Mouse (Mus musculus) midbrain, embryonic 16.5 days (tissue): Measurements from ENCODE around the gene Ethe1. TPM values are rescaled to one million over a fixed set of nuclear protein-coding genes. Genes with fewer than 3 reads are reported as not detected.
A peak's percentile ranks its signal among the peaks of the same experiment; 100 is the strongest.

Experiments used
- ATAC-seq: fragments of 200-750 bp; cut with Nextera tagmentation; 2 replicates; pipeline ENCODE4 v1.8.0; 2017; ENCODE audit warnings: moderate TSS enrichment
- H3K27ac ChIP-seq: fragments of 300-500 bp; sonication (generic); 2 replicates; pipeline ENCODE4 v1.5.1; 2014; ENCODE audit warnings: mild to moderate bottlenecking, low read length, mixed read lengths
- H3K27me3 ChIP-seq: fragments of 300-500 bp; sonication (generic); 2 replicates; pipeline ENCODE4 v1.6.1; 2014; ENCODE audit warnings: low read depth, low read length, mixed read lengths; ENCODE audit not compliant: control insufficient read depth, insufficient read depth
- H3K36me3 ChIP-seq: fragments of 300-500 bp; sonication (generic); 2 replicates; pipeline ENCODE4 v1.6.1; 2014; ENCODE audit warnings: mild to moderate bottlenecking, low read length, moderate library complexity, mixed read lengths; ENCODE audit not compliant: control insufficient read depth, insufficient read depth
- H3K4me1 ChIP-seq: fragments of 300-500 bp; sonication (generic); 2 replicates; pipeline ENCODE4 v1.6.1; 2014; ENCODE audit warnings: mild to moderate bottlenecking, low read length, mixed read lengths; ENCODE audit not compliant: control insufficient read depth, insufficient read depth
- H3K4me2 ChIP-seq: fragments of 300-500 bp; sonication (generic); 2 replicates; pipeline ENCODE4 v1.6.1; 2014; ENCODE audit warnings: mild to moderate bottlenecking, low read length, mixed read lengths
- H3K4me3 ChIP-seq: fragments of 300-500 bp; sonication (generic); 2 replicates; pipeline ENCODE4 v1.5.1; 2014; ENCODE audit warnings: low read depth, mild to moderate bottlenecking, low read length, moderate library complexity, mixed read lengths
- H3K9ac ChIP-seq: fragments of 300-500 bp; sonication (generic); 2 replicates; pipeline ENCODE4 v1.6.1; 2014; ENCODE audit warnings: low read depth, low read length, mixed read lengths
- H3K9me3 ChIP-seq: fragments of 300-500 bp; sonication (generic); replicated peaks from 2 replicates; pipeline ENCODE4 v1.6.1; 2014; ENCODE audit warnings: mild to moderate bottlenecking, low read length, mixed read lengths; ENCODE audit not compliant: control insufficient read depth, poor library complexity, severe bottlenecking
- WGBS: fragments of 180-500 bp; shearing (Covaris S2); extraction: QIAGEN DNeasy Blood & Tissue Kit; methylation state at CpG from one replicate; pipeline ENCODE4 v1.1.7; 2014; 5-methylcytosine and 5-hydroxymethylcytosine counted together
- polyA plus RNA-seq: library from polyadenylated mRNA; unstranded; fragments of >200 nt; fragmentation: Nextera tagmentation; extraction: Ambion mirVana; gene quantifications from 2 replicates; pipeline ENCODE4 v1.2.1, GENCODE M21; 2015

Gene Ethe1
- polyA plus RNA-seq, 1 experiment from 2014 or later: 30.7 TPM

GRCm38 (mm10) chr7:24547534-24548036 is 39.8 kb upstream of the Ethe1 start:
- H3K9ac ChIP-seq: peak overlapping the region; percentile 88
- no peaks in the 10 kb centered on the region for H3K27me3 ChIP-seq
- peak; percentile 6; the same call in 1 of the 2 replicates for ATAC-seq
- peak overlapping the region; percentile 82 for H3K4me2 ChIP-seq
- H3K36me3 ChIP-seq: peaks cover 6% of the 10 kb centered on the region; the same call in 1 of the 2 replicates
- peak overlapping the region; percentile 81 for H3K4me3 ChIP-seq
- WGBS: 23% methylated on average over 13 of the region's 13 CpGs
- H3K4me1 ChIP-seq: peaks cover 12% of the 10 kb centered on the region
- no peaks in the 10 kb centered on the region; the same call in 1 of the 2 replicates for H3K9me3 ChIP-seq
- H3K27ac ChIP-seq: peak overlapping the region; percentile 79; the same call in 1 of the 2 replicates

- H3K9me3 ChIP-seq: no peaks in the 10 kb centered on the region
- 93% methylated on average over 12 of the region's 12 CpGs for WGBS
- H3K36me3 ChIP-seq: peaks cover 7% of the 10 kb centered on the region; the same call in 1 of the 2 replicates
- H3K4me2 ChIP-seq: no peak overlapping the region
- no peak overlapping the region for H3K4me3 ChIP-seq
- no peak overlapping the region for H3K9ac ChIP-seq
- no peaks in the 10 kb centered on the region for H3K27me3 ChIP-seq
- ATAC-seq: no peak
- no peak overlapping the region for H3K27ac ChIP-seq
- peaks cover 7% of the 10 kb centered on the region for H3K4me1 ChIP-seq
These were observed 35.2 kb upstream of the Ethe1 start for GRCm38 (mm10) chr7:24551985-24552759.

- no peak for ATAC-seq
- Histone ChIP-seq H3K4me3 (no peak overlapping the region), H3K9ac (no peak overlapping the region), H3K9me3 (no peaks in the 10 kb centered on the region), H3K27me3 (no peaks in the 10 kb centered on the region), H3K36me3 (0 out of 2 replicates have a peak, but pooled peaks cover 4% of the 10 kb centered on the region), H3K27ac (no peak overlapping the region), H3K4me1 (no peaks in the 10 kb centered on the region), H3K4me2 (no peak overlapping the region)
- 95% methylated on average over 10 of the region's 10 CpGs for WGBS
These were observed 31.6 kb upstream of the Ethe1 start for GRCm38 (mm10) chr7:24555786-24556185.

GRCm38 (mm10) chr7:24561450-24561849 is 25.9 kb upstream of the Ethe1 start:
- Histone ChIP-seq H3K4me3 (no peak overlapping the region), H3K27me3 (no peaks in the 10 kb centered on the region), H3K27ac (no peak overlapping the region), H3K9me3 (no peaks in the 10 kb centered on the region), H3K36me3 (peaks cover 6% of the 10 kb centered on the region; the same call in 1 of the 2 replicates), H3K9ac (no peak overlapping the region), H3K4me2 (no peak overlapping the region), H3K4me1 (no peaks in the 10 kb centered on the region)
- ATAC-seq: no peak
- 93% methylated on average over 4 of the region's 4 CpGs for WGBS

GRCm38 (mm10) chr7:24563191-24563836 is 24.0 kb upstream of the Ethe1 start:
- no peak for ATAC-seq
- H3K4me3 ChIP-seq: no peak overlapping the region
- H3K4me1 ChIP-seq: no peaks in the 10 kb centered on the region
- H3K36me3 ChIP-seq: peaks cover 21% of the 10 kb centered on the region; the same call in 1 of the 2 replicates
- H3K9me3 ChIP-seq: no peaks in the 10 kb centered on the region
- WGBS: 88% methylated on average over 8 of the region's 8 CpGs
- H3K27ac ChIP-seq: no peak overlapping the region
- no peak overlapping the region for H3K9ac ChIP-seq
- no peak overlapping the region for H3K4me2 ChIP-seq
- H3K27me3 ChIP-seq: no peaks in the 10 kb centered on the region

GRCm38 (mm10) chr7:24563837-24564206 is 23.5 kb upstream of the Ethe1 start:
- no peaks in the 10 kb centered on the region for H3K4me1 ChIP-seq
- H3K36me3 ChIP-seq: peaks cover 24% of the 10 kb centered on the region
- no peak overlapping the region for H3K27ac ChIP-seq
- H3K9me3 ChIP-seq: no peaks in the 10 kb centered on the region
- WGBS: 92% methylated on average over 4 of the region's 4 CpGs
- H3K4me3 ChIP-seq: no peak overlapping the region
- no peak for ATAC-seq
- H3K9ac ChIP-seq: no peak overlapping the region
- H3K4me2 ChIP-seq: no peak overlapping the region
- no peaks in the 10 kb centered on the region for H3K27me3 ChIP-seq

GRCm38 (mm10) chr7:24564607-24565265 is 22.6 kb upstream of the Ethe1 start:
- H3K4me2 ChIP-seq: no peak overlapping the region
- WGBS: 59% methylated on average over 6 of the region's 6 CpGs
- no peak overlapping the region for H3K27ac ChIP-seq
- peaks cover 24% of the 10 kb centered on the region for H3K36me3 ChIP-seq
- ATAC-seq: no peak
- H3K4me3 ChIP-seq: no peak overlapping the region
- H3K9ac ChIP-seq: no peak overlapping the region
- H3K4me1 ChIP-seq: no peaks in the 10 kb centered on the region
- no peaks in the 10 kb centered on the region for H3K27me3 ChIP-seq
- no peaks in the 10 kb centered on the region for H3K9me3 ChIP-seq

GRCm38 (mm10) chr7:24565627-24566026 is 21.7 kb upstream of the Ethe1 start:
- 95% methylated on average over 11 of the region's 11 CpGs for WGBS
- no peaks in the 10 kb centered on the region for H3K4me1 ChIP-seq

More at GRCm38 (mm10) chr7:24565627-24566026, 21.7 kb upstream of the Ethe1 start:
- Histone ChIP-seq H3K9ac (no peak overlapping the region), H3K4me3 (no peak overlapping the region), H3K27me3 (no peaks in the 10 kb centered on the region), H3K4me2 (no peak overlapping the region), H3K27ac (no peak overlapping the region), H3K36me3 (peaks cover 24% of the 10 kb centered on the region), H3K9me3 (no peaks in the 10 kb centered on the region)
- ATAC-seq: no peak
